Mouse (Mus musculus): Measurements from ENCODE around the gene Tinagl1.

DNA sequence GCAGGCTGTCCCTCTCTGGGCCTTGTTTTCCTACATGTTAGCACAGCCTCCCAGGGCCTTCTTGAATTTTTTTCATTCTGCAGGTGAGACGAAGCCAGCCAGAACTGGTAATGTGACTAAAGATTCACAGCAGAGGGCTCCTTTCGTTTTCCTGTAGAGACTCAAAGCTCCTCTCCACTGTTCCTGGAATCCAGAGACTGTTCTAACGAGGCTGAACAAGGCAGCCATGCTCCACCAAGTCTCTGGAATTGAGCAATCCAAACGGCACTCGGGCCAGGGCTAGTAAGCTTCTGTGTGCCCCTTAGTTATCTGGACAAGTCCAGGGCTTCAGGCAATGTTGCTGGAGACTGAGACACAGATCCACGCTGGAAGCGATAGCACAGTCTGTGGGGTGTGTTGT lies 2.6 kb upstream of the Tinagl1 start:
- TF ChIP-seq MYOG (IDR thresholded peaks at IDR 0.05; ENCODE audit: control insufficient read depth in 1 of 3, insufficient read depth in 1 of 3, insufficient read length in 2 of 3, low read depth in 2 of 3) (no peak), POLR2A (IDR thresholded peaks at IDR 0.05; ENCODE audit: insufficient read length, low read depth) (no peak), POLR2AphosphoS2 (IDR thresholded peaks at IDR 0.05; ENCODE audit: insufficient read length, low read depth) (no peak), TCF12 (IDR thresholded peaks at IDR 0.05; ENCODE audit: insufficient read depth, poor library complexity, severe bottlenecking) (no peak), MYOD1 (IDR thresholded peaks at IDR 0.05; ENCODE audit: control insufficient read depth in 1 of 3, insufficient read length in 2 of 3, low read depth in 2 of 3) (no peak), MAX (IDR thresholded peaks at IDR 0.05; ENCODE audit: low read depth) (no peak), USF1 (IDR thresholded peaks at IDR 0.05; ENCODE audit: low read depth) (no peak), SRF (IDR thresholded peaks at IDR 0.05; ENCODE audit: control insufficient read depth, insufficient read length, low read depth) (no peak), CEBPB (IDR thresholded peaks at IDR 0.05; ENCODE audit: insufficient read depth, poor library complexity, severe bottlenecking) (no peak), E2F4 (IDR thresholded peaks at IDR 0.05; ENCODE audit: insufficient read depth) (no peak), TCF3 (IDR thresholded peaks at IDR 0.05; ENCODE audit: insufficient read length, low read depth) (no peak), REST (IDR thresholded peaks at IDR 0.05; ENCODE audit: insufficient read depth, insufficient read length) (no peak)
